ENCODE assay signal across 13 mouse cellular contexts in genomic region chr5:32413083-32413482, GRCm38 (mm10). TPM values are rescaled to one million over a fixed set of nuclear protein-coding genes. Genes with fewer than 3 reads are reported as not detected.
DNase-seq lines count a peak whose midpoint lies in the region; ATAC-seq and TF ChIP-seq lines count a peak whose summit lies in the region.
"Had no signal": no experiment of that assay in that cellular context is flagged by ENCODE, and none has a peak within 500 bp of the region (broad histone marks: within the 10 kb centered on the region; RNA-seq: fewer than 3 reads in every experiment).

No protein-coding gene starts in this region.

- TF ChIP-seq POLR2A in bone marrow, adult 2 months (IDR thresholded peaks at IDR 0.05; ENCODE audit: borderline replicate concordance, control insufficient read depth, low read depth, low read length), result no peak

- no peak overlapping the region for H3K9ac ChIP-seq in hindbrain, embryonic 16.5 days (ENCODE audit: low read depth, low read length)
- H3K9ac ChIP-seq in hindbrain, embryonic 12.5 days, result no peak overlapping the region
- no peak overlapping the region for H3K9ac ChIP-seq in midbrain, embryonic 11.5 days (ENCODE audit: low read length)
- H3K9ac ChIP-seq: liver, embryonic 14.5 days; neural tube, embryonic 12.5 days had no signal

- H3K27ac ChIP-seq in hindbrain, embryonic 16.5 days (ENCODE audit: low read depth, low read length), result no peak overlapping the region
- H3K27ac ChIP-seq in hindbrain, embryonic 12.5 days, result no peak overlapping the region
- H3K27ac ChIP-seq in bone marrow, adult 2 months (ENCODE audit: control insufficient read depth, insufficient read depth, low read depth, low read length, poor library complexity), result 0 out of 2 replicates have a peak overlapping the region, but pooled peaks have one; percentile 20
- H3K27ac ChIP-seq in midbrain, embryonic 11.5 days (ENCODE audit: low read depth, low read length), result no peak overlapping the region
- H3K27ac ChIP-seq: liver, embryonic 14.5 days; neural tube, embryonic 12.5 days had no signal

- WGBS in hindbrain, embryonic 16.5 days, result 62% methylated on average over 2 of the region's 2 CpGs
- 84% methylated on average over 2 of the region's 2 CpGs for WGBS in hindbrain, embryonic 12.5 days
- WGBS in bone marrow, adult 2 months, result 76% methylated on average over 2 of the region's 2 CpGs
- 67% methylated on average over 2 of the region's 2 CpGs for whole genome bisulfite sequencing in midbrain, embryonic 11.5 days

- intact Hi-C loops in left cerebral cortex, postnatal 4 days (cut with DNase I), result no loop called here

- H3K4me2 ChIP-seq in hindbrain, embryonic 16.5 days (ENCODE audit: low read length), result no peak overlapping the region
- no peak overlapping the region for H3K4me2 ChIP-seq in hindbrain, embryonic 12.5 days (replicated peaks)
- no peak overlapping the region for H3K4me2 ChIP-seq in midbrain, embryonic 11.5 days
- H3K4me2 ChIP-seq: neural tube, embryonic 12.5 days had no signal

- H3K36me3 ChIP-seq in hindbrain, embryonic 16.5 days (ENCODE audit: control insufficient read depth, insufficient read depth, low read length), result no peaks in the 10 kb centered on the region
- H3K36me3 ChIP-seq in hindbrain, embryonic 12.5 days, result no peaks in the 10 kb centered on the region
- no peaks in the 10 kb centered on the region for H3K36me3 ChIP-seq in midbrain, embryonic 11.5 days (ENCODE audit: control insufficient read depth, insufficient read depth, low read length)
- H3K36me3 ChIP-seq: neural tube, embryonic 12.5 days had no signal

- no peak overlapping the region for H3K4me3 ChIP-seq in hindbrain, embryonic 16.5 days (ENCODE audit: low read length)
- no peak overlapping the region for H3K4me3 ChIP-seq in hindbrain, embryonic 12.5 days
- H3K4me3 ChIP-seq in bone marrow, adult 2 months (replicated peaks; ENCODE audit: control insufficient read depth, low read depth, low read length), result no peak overlapping the region
- no peak overlapping the region for H3K4me3 ChIP-seq in midbrain, embryonic 11.5 days (ENCODE audit: low read depth, low read length)
- H3K4me3 ChIP-seq: neural tube, embryonic 12.5 days had no signal

- H3K9me3 ChIP-seq in hindbrain, embryonic 16.5 days (ENCODE audit: control insufficient read depth, low read length), result no peaks in the 10 kb centered on the region
- H3K9me3 ChIP-seq in hindbrain, embryonic 12.5 days (replicated peaks), result no peaks in the 10 kb centered on the region
- H3K9me3 ChIP-seq in midbrain, embryonic 11.5 days (ENCODE audit: control insufficient read depth, low read length), result no peaks in the 10 kb centered on the region
- H3K9me3 ChIP-seq: neural tube, embryonic 12.5 days had no signal

- H3K4me1 ChIP-seq in hindbrain, embryonic 16.5 days (ENCODE audit: control insufficient read depth, insufficient read depth, low read depth, low read length), result peaks cover 7% of the 10 kb centered on the region; the same call in 1 of the 2 replicates
- peaks cover 13% of the 10 kb centered on the region; the same call in 1 of the 2 replicates for H3K4me1 ChIP-seq in hindbrain, embryonic 12.5 days
- H3K4me1 ChIP-seq in bone marrow, adult 2 months (ENCODE audit: control insufficient read depth, insufficient read depth, low read length), result peaks cover 15% of the 10 kb centered on the region
- H3K4me1 ChIP-seq in midbrain, embryonic 11.5 days (ENCODE audit: control insufficient read depth, insufficient read depth, low read length), result no peaks in the 10 kb centered on the region
- H3K4me1 ChIP-seq: neural tube, embryonic 12.5 days had no signal

- peak; percentile 40; the same call in 1 of the 2 replicates for ATAC-seq in hindbrain, embryonic 16.5 days
- no peak for ATAC-seq in hindbrain, embryonic 12.5 days (ENCODE audit: low FRiP score)
- ATAC-seq in midbrain, embryonic 11.5 days (ENCODE audit: low FRiP score), result no peak

- TF ChIP-seq CTCF in bone marrow, adult 2 months (IDR thresholded peaks at IDR 0.05; ENCODE audit: control insufficient read depth, insufficient read depth, low read length), result no peak

- peak; percentile 54 for DNase-seq in forelimb bud, embryonic 11.5 days (ENCODE audit: low read depth, low spot score)
- peak; percentile 38 for DNase-seq in kidney, postnatal 10 days
- no peak for DNase-seq in ovary, postnatal 36 days (ENCODE audit: low spot score)
- DNase-seq in left cerebral cortex, postnatal 4 days, result no peak
- no peak for DNase-seq in midbrain, embryonic 11.5 days (ENCODE audit: low spot score, missing footprints)
- DNase-seq: cerebellum, adult 18-20 months; thymus, postnatal 25 days had no signal

- no peaks in the 10 kb centered on the region for H3K27me3 ChIP-seq in hindbrain, embryonic 16.5 days (replicated peaks; ENCODE audit: control insufficient read depth, insufficient read depth, low read length)
- no peaks in the 10 kb centered on the region for H3K27me3 ChIP-seq in hindbrain, embryonic 12.5 days
- no peaks in the 10 kb centered on the region for H3K27me3 ChIP-seq in midbrain, embryonic 11.5 days (ENCODE audit: control insufficient read depth, insufficient read depth, low read length)
- H3K27me3 ChIP-seq: CH12.LX; neural tube, embryonic 12.5 days had no signal

RNA-seq across cellular contexts. Expression of gene Ppp1cb, which starts 45.6 kb away (rescaled TPM):
- 178 and 187 TPM in 2 replicates for polyA plus RNA-seq in hindbrain, embryonic 16.5 days (2015; fragmentation: Nextera tagmentation; extraction: Ambion mirVana)
- polyA plus RNA-seq in hindbrain, embryonic 12.5 days (2016; fragmentation: Nextera tagmentation; extraction: Ambion mirVana), result 196 and 215 TPM in 2 replicates
- polyA plus RNA-seq in bone marrow, adult 2 months (2011; ENCODE audit: insufficient read depth, insufficient read length, low replicate concordance, missing spikeins), result 222 and 285 TPM in 2 replicates
- 100 to 1,000 TPM; 362 to 387 TPM for total RNA-seq in left cerebral cortex, postnatal 4 days (2021)
- 247 and 272 TPM in 2 replicates for polyA plus RNA-seq in midbrain, embryonic 11.5 days (2014; fragmentation: Nextera tagmentation; extraction: Ambion mirVana)

Comparison
In these comparisons a context has a peak if more than half of its experiments do, and no peak if none do; other contexts are left out.
1. DNase-seq: peak in forelimb bud, embryonic 11.5 days (single experiment) and kidney, postnatal 10 days (single experiment); none in ovary, postnatal 36 days (single experiment), left cerebral cortex, postnatal 4 days (single experiment) and midbrain, embryonic 11.5 days (single experiment).